Mouse (Mus musculus) midbrain, embryonic 10.5 days (tissue): ENCODE data around the gene Nfatc2ip. TPM values are rescaled to one million over a fixed set of nuclear protein-coding genes. Genes with fewer than 3 reads are reported as not detected.
"Not testable (repeated sequence)": the region's sequence is repeated elsewhere in the genome, so short reads cannot be mapped to it uniquely, and the experiment has no call there.

Experiments used
- DNase-seq: peaks from one replicate; pipeline ENCODE4 v3.0.0-alpha.2; 2017; ENCODE audit warnings: low spot score
- H3K27ac ChIP-seq: fragments of 300-500 bp; sonication (generic); replicated peaks from 2 replicates; pipeline ENCODE4 v1.5.1; 2016; ENCODE audit warnings: mild to moderate bottlenecking
- H3K27me3 ChIP-seq: fragments of 300-500 bp; sonication (generic); 2 replicates; pipeline ENCODE4 v1.6.1; 2016; ENCODE audit warnings: low read depth, mild to moderate bottlenecking; ENCODE audit not compliant: poor library complexity, severe bottlenecking
- H3K36me3 ChIP-seq: fragments of 300-500 bp; sonication (generic); 2 replicates; pipeline ENCODE4 v1.6.1; 2016; ENCODE audit warnings: mild to moderate bottlenecking, moderate library complexity
- H3K4me1 ChIP-seq: fragments of 300-500 bp; sonication (generic); 2 replicates; pipeline ENCODE4 v1.6.1; 2016
- H3K4me3 ChIP-seq: fragments of 300-500 bp; sonication (generic); 2 replicates; pipeline ENCODE4 v1.5.1; 2016; ENCODE audit warnings: mild to moderate bottlenecking, moderate library complexity
- H3K9me3 ChIP-seq: fragments of 300-500 bp; sonication (generic); replicated peaks from 2 replicates; pipeline ENCODE4 v1.6.1; 2016; ENCODE audit warnings: mild to moderate bottlenecking
- WGBS: fragments of 180-500 bp; shearing (Covaris S2); methylation state at CpG from one replicate; pipeline ENCODE4 v1.1.7; 2016; 5-methylcytosine and 5-hydroxymethylcytosine counted together
- polyA plus RNA-seq: library from polyadenylated mRNA; unstranded; fragments of >200 nt; fragmentation: Nextera tagmentation; extraction: Ambion mirVana; gene quantifications from 2 replicates; pipeline ENCODE4 v1.2.1, GENCODE M21; 2016

Nfatc2ip gene
- polyA plus RNA-seq, 1 experiment from 2014 or later: 2.6 TPM

DNA sequence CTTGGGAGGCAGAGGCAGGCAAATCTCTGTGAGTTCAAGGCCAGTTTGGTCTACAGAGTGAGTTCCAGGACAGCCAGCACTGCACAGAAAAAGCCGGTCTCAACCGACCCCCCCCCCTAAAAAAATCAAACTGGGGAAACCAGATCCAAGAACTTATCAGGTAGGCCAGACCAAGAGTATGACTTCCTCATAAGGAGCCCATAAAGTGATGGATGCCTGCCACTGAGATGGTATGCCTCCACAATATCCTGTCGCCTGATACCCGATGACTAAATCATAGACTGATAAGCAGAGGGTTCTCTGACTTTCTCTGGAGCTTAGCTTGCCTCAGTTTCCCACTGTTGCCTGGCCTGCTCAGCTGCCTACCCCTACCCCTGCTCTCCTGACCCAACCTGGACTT lies 1.3 kb upstream of the Nfatc2ip start:
- Histone ChIP-seq H3K4me3 (no peak overlapping the region), H3K27me3 (no peaks in the 10 kb centered on the region), H3K27ac (no peak overlapping the region), H3K4me1 (peaks cover 21% of the 10 kb centered on the region), H3K9me3 (no peaks in the 10 kb centered on the region), H3K36me3 (0 out of 2 replicates have a peak, but pooled peaks cover 6% of the 10 kb centered on the region)
- DNase-seq: no peak
- WGBS: 96% methylated on average over 4 of the region's 4 CpGs

DNA sequence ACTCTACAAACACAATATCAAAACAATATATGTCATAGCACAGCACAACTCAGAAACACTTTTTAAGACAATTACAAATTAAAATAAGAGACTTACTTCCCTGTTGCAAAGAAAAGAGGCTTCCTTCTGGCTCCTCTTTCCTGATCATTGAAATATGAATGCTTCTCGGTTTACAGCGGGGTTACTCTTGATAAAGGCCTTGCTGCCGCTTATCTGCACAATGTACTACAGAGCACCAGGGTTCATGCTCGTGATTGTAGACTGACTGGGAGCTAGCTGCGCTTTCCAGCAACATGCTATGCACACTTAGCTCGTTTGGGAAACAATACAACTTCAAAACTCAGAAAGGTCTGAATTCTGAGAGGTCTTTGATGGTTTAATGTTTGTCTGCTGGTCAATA lies 684 bp upstream of the Nfatc2ip start:
- peak overlapping the region; percentile 50 for H3K27ac ChIP-seq
- peak overlapping the region; percentile 88 for H3K4me3 ChIP-seq
- H3K36me3 ChIP-seq: 0 out of 2 replicates have a peak, but pooled peaks cover 6% of the 10 kb centered on the region
- peaks cover 21% of the 10 kb centered on the region for H3K4me1 ChIP-seq
- no peak for DNase-seq
- H3K9me3 ChIP-seq: no peaks in the 10 kb centered on the region
- no peaks in the 10 kb centered on the region for H3K27me3 ChIP-seq
- 62% methylated on average over 6 of the region's 6 CpGs for WGBS

DNA sequence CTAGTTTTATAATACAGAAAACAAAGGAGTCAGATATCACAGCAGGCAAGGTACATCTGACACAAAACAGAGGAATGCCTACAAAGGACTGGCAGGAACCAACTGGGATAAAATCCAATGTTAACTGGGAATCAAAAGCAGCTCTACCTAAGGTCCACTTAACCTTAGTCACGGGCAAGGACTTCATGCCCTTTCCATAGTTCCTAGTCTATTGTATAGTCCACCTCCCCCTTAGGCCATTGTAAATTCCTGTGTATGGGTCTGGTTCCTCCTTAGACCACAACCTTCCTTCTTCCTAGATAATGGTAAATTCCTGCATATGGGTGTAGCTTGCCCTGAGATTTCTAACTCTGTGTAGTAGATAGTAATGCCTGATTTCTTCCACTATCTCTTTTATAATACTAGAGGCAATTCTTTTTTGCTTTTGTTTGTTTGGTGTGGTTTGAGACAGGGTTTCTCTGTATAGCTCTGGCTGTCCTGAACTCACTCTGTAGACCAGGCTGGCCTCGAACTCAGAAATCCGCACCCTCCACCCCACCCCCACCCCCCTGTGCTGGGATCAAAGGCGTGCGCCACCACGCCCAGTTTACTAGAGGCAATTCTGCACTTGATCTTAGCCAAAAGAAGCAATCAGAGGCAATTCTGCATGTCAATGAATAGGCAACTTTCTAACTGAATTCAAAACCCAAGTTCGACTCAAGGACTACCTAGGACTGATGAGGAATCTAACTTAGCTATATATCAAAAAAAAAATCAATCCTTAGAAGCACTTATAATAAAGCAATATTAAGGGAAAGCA lies 4.3 kb downstream of the Nfatc2ip start:
- peaks cover 50% of the 10 kb centered on the region for H3K36me3 ChIP-seq

GRCm38 (mm10) chr7:126388185-126388584 lies 8.4 kb downstream of the Nfatc2ip start:
- H3K27ac ChIP-seq: no peak overlapping the region
- H3K4me3 ChIP-seq: no peak overlapping the region
- no peak for DNase-seq
- no peaks in the 10 kb centered on the region for H3K9me3 ChIP-seq
- WGBS: 93% methylated on average over 1 of the region's 1 CpGs
- H3K36me3 ChIP-seq: peaks cover 73% of the 10 kb centered on the region
- no peaks in the 10 kb centered on the region for H3K27me3 ChIP-seq
- no peaks in the 10 kb centered on the region for H3K4me1 ChIP-seq

More for the DNA sequence above, 4.3 kb downstream of the Nfatc2ip start:
- DNase-seq, H3K27me3 ChIP-seq, H3K9me3 ChIP-seq, H3K27ac ChIP-seq, H3K4me3 ChIP-seq: not testable (repeated sequence)
- peaks cover 19% of the 10 kb centered on the region for H3K4me1 ChIP-seq
- WGBS: 90% methylated on average over 7 of the region's 7 CpGs

- Histone ChIP-seq H3K4me1 (no peaks in the 10 kb centered on the region), H3K36me3 (peaks cover 41% of the 10 kb centered on the region), H3K4me3 (no peak overlapping the region), H3K27me3 (no peaks in the 10 kb centered on the region), H3K9me3 (no peaks in the 10 kb centered on the region), H3K27ac (no peak overlapping the region)
- 88% methylated on average over 5 of the region's 5 CpGs for WGBS
- no peak for DNase-seq
These were observed 13.0 kb downstream of the Nfatc2ip start for GRCm38 (mm10) chr7:126383565-126383964.

DNA sequence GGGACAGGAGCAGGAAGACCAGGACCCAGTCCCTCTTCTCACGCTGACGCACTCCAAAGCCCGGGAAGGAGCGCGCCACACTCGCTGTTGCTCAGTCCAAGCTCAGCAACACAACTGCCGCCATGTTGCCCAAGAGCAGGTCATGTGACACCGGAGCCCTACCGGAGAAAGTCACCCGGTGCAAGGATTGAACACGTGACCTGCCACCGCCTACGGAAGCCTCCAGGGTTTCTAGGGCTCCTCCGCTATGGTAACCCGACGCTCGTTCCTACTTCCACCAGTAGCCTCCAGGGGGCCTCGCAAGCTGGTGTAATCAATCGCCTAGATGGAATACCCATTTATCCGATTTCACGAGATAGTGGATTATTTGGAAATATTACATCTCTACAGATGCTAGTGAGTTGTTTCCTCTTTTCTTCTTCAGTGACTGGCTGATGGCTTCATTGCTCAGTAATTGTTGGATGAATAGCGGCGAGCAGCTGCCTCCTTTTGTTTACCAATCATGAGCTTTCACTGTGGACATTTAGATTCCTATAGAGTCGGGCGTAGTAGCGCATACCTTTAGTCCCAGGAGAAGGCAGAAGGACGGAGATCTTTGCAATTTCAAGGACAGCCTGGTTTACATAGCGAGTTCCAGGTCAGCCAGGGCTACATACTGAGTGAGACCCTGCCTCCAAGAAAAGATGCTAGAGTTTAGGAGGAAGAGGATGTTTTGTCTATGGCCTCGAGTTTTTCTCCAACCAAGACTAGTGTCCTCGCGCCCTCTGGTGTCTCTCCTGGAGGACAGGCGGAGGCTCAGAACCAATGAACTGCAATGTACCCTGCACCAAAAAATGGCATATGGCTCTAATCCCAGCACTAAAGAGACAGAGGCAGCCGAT lies 19.0 kb downstream of the Nfatc2ip start, which contains the start of gene Spns1:
Gene Spns1, minus strand, starts transcription at position 173 of the 881 bp plus-strand sequence.
- Histone ChIP-seq H3K27me3 (no peaks in the 10 kb centered on the region), H3K4me1 (peaks cover 25% of the 10 kb centered on the region), H3K36me3 (peaks cover 28% of the 10 kb centered on the region), H3K27ac (peak within 1 kb of the TSS; percentile 87), H3K9me3 (no peaks in the 10 kb centered on the region), H3K4me3 (peak within 1 kb of the TSS; percentile 95)
- under 1% methylated on average over 33 of the region's 33 CpGs for WGBS
- DNase-seq: peak; percentile 96

- Histone ChIP-seq H3K27me3 (no peaks in the 10 kb centered on the region), H3K4me3 (peak overlapping the region; percentile 95), H3K27ac (peak overlapping the region; percentile 87), H3K9me3 (no peaks in the 10 kb centered on the region), H3K36me3 (peaks cover 34% of the 10 kb centered on the region), H3K4me1 (peaks cover 25% of the 10 kb centered on the region)
- 1% methylated on average over 27 of the region's 27 CpGs for WGBS
- no peak for DNase-seq
These were observed 19.6 kb downstream of the Nfatc2ip start for GRCm38 (mm10) chr7:126376903-126377277.

GRCm38 (mm10) chr7:126375012-126375411 lies 21.5 kb downstream of the Nfatc2ip start:
- no peaks in the 10 kb centered on the region for H3K27me3 ChIP-seq
- peaks cover 53% of the 10 kb centered on the region for H3K36me3 ChIP-seq
- DNase-seq: no peak
- WGBS: 80% methylated on average over 5 of the region's 5 CpGs
- no peaks in the 10 kb centered on the region for H3K9me3 ChIP-seq
- H3K27ac ChIP-seq: no peak overlapping the region
- no peak overlapping the region for H3K4me3 ChIP-seq
- peaks cover 25% of the 10 kb centered on the region for H3K4me1 ChIP-seq

GRCm38 (mm10) chr7:126374526-126374925 lies 22.0 kb downstream of the Nfatc2ip start:
- Histone ChIP-seq H3K4me1 (peaks cover 25% of the 10 kb centered on the region), H3K4me3 (no peak overlapping the region), H3K36me3 (peaks cover 58% of the 10 kb centered on the region), H3K27ac (no peak overlapping the region), H3K27me3 (no peaks in the 10 kb centered on the region), H3K9me3 (no peaks in the 10 kb centered on the region)
- 88% methylated on average over 6 of the region's 6 CpGs for WGBS
- DNase-seq: no peak

DNA sequence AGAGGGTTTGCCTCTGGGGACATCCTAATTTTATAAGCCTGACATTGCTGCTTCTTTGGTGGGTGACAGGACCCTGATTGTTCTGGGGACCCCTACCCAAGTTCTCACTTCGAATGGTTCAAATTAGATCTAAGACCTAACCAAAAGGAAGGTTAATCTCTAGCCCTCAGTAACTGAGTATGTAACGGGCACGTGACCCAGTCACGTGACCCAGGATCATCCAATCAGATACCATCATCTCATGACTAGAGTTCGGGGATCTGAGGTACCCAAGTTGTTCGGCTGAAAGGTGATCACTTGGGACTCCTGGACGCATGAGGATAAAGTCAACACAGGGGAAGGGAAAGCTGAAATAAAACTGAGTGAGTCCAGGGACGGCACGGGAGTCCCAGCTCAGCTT lies 23.5 kb downstream of the Nfatc2ip start:
- 90% methylated on average over 9 of the region's 9 CpGs for WGBS
- no peak for DNase-seq
- no peak overlapping the region for H3K27ac ChIP-seq
- no peaks in the 10 kb centered on the region for H3K27me3 ChIP-seq
- H3K4me3 ChIP-seq: no peak overlapping the region
- no peaks in the 10 kb centered on the region for H3K9me3 ChIP-seq
- H3K36me3 ChIP-seq: peaks cover 72% of the 10 kb centered on the region
- H3K4me1 ChIP-seq: peaks cover 21% of the 10 kb centered on the region

DNA sequence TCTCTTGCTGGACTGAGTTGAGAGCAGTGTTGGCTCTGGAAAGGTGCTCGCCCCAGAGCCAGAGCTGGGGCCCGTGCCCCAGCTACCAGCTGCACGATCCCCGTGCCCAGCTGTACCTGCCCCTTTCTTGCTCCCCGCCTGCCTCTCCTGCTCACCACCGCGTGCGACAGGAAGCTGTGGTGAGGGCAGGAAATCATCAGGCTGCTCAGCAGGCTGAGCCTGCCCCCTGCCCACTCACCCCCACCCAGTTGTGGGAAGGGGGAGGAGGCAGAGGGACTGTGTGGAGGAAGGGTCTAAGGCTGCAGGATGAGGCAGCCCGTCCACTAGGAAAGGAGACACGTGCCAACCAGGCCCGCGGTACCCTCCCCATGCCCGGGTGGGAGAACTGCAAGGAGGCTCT lies 27.1 kb downstream of the Nfatc2ip start, which contains the start of gene Lat:
Gene Lat, minus strand, starts transcription at position 178 of the 400 bp plus-strand sequence.
- no peak for DNase-seq
- H3K27ac ChIP-seq: no peak within 1 kb of the TSS
- no peaks in the 10 kb centered on the region for H3K27me3 ChIP-seq
- H3K4me1 ChIP-seq: no peaks in the 10 kb centered on the region
- H3K36me3 ChIP-seq: peaks cover 72% of the 10 kb centered on the region
- WGBS: 90% methylated on average over 13 of the region's 13 CpGs
- 0 out of 2 replicates have a peak within 1 kb of the TSS, but pooled peaks have one; percentile 7 for H3K4me3 ChIP-seq
- H3K9me3 ChIP-seq: no peaks in the 10 kb centered on the region

DNA sequence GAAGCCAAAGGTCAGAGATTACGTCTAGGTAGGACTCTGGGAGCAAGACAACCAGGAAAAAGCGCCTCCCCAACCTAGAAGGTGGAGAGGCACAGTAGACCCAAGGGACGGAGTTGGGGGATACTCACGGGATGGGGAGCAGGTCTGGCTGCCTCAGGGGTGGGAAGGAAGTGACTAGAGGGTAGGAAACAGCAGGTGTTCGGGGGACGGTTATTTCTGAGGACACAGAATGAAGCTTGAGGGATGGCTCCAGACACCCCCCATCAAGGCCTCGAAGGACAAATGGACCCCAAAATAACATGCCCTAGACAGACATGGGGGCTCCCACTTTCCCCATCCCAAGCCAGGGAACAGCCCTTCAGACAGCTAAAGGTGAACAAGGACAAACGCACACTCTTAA lies 28.2 kb downstream of the Nfatc2ip start:
- Histone ChIP-seq H3K36me3 (peaks cover 68% of the 10 kb centered on the region), H3K27me3 (no peaks in the 10 kb centered on the region), H3K9me3 (no peaks in the 10 kb centered on the region), H3K27ac (no peak overlapping the region), H3K4me3 (no peak overlapping the region), H3K4me1 (no peaks in the 10 kb centered on the region)
- WGBS: 88% methylated on average over 8 of the region's 8 CpGs
- DNase-seq: no peak
